Mouse (Mus musculus) A20 (cell line): ENCODE results near the gene Mark3.
"Not testable (repeated sequence)": the region's sequence is repeated elsewhere in the genome, so short reads cannot be mapped to it uniquely, and the experiment has no call there.

Experiments used
- DNase-seq: peaks from one replicate; pipeline ENCODE4 v3.0.0-alpha.2; 2011; ENCODE audit warnings: low read depth, low spot score

The Mark3 gene

GRCm38 (mm10) chr12:111652953-111653352 lies 78.6 kb downstream of the Mark3 start:
- no peak for DNase-seq

DNA sequence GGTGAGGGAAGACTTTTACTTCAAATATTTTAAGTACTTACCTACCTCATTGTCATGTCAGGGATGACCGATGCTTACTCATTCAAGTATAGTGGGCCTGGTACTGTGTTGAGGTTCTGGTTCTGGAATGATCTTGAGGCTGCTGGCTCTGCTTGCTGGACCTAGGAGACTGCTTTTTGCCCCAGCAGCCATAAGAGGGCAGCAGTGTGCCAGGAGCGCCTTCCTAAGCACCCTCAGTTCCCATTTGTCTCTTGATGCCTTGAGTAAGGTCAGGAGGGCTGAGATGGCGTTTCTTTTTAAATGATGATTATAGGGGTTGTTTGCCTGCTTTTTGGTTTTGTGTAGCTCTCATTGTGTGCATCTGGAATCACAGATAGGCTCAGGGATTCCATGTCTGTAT lies 79.1 kb downstream of the Mark3 start:
- DNase-seq: peak; percentile 63

GRCm38 (mm10) chr12:111655695-111656094 lies 81.4 kb downstream of the Mark3 start:
- DNase-seq: no peak

DNA sequence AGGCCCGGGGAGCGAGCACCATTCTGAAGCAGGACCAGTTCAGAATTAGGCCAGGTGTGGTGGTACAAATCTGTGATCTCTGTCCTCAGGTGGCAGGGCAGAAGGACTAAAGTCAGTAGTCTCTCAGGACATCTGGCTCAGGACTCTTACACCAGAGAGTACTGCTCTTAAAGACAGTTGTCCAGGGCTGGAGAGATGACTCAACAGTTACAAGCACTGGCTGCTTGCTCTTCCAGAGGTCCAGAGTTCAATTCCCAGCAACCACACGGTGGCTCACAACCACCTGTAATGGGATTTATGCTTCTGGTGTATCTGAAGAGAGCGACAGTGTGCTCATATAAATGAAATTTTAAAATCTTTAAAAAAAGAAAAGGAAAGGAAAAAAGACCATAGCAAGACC lies 85.0 kb downstream of the Mark3 start:
- no peak for DNase-seq

GRCm38 (mm10) chr12:111660628-111661027 lies 86.3 kb downstream of the Mark3 start:
- DNase-seq: no peak

- not testable (repeated sequence) for DNase-seq
Measured at GRCm38 (mm10) chr12:111661554-111661953, 87.2 kb downstream of the Mark3 start.

GRCm38 (mm10) chr12:111663228-111664143 lies 89.2 kb downstream of the Mark3 start:
- DNase-seq: no peak

- DNase-seq: no peak
Measured at GRCm38 (mm10) chr12:111664144-111664634, 89.9 kb downstream of the Mark3 start.

DNA sequence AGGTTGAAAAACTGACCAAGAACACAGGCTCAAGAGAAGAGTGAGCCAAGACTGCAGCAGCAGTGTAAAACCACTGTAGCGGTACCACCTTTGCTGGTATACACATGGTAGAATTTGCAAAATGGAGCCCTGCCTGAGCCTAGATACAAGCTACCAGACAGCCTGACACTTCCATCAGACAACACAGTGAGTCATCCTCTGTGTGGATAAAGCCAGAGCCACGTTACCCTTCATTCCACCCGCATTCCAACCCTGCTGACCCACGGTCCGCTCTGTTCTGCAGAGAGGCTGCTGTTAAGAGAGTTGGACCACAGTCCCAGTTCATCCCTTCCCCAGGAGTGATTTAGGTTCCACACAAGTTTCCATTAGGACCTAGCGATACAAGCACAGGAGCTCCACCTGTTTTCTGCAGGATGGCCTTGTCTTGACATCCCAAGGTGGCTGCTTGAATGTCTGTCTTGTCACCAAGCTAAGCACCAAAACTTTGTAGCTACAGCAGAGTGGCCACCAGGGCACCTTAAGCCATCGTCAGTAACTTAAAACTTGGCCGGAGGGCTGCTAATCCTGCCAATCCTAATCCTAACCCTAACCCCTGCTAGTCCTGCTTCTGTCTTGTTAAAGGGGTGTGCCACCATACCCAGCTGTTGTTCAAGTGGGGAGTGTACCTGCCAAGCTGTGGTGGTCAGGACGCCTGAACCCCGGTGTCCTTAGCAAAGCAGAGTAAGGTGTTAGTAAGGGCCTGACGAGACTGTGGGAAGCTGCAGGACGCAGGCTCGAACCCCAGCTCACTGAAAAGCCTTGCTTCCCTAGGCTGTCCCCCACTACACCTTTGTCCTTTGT lies 90.9 kb downstream of the Mark3 start:
- no peak for DNase-seq

DNA sequence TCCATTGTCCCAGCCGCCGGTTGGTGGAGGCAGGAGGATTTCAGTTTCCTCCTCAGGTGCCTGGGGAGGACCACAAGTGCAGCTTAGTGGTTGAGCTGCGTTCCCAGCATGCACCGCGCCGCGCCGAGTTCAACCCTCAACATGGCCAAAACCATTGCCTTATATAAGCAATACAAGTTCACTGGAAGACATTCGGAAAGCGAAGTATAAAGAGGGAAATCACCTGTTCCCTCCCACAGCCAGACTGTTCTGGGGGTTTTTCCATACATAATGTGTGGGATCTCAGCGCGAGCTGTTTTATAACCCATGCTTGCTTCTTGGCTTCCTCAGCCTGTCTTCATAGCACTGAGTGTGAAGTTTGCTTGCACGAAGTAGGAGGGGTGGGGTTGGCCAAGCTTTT lies 92.1 kb downstream of the Mark3 start:
- DNase-seq: no peak

- DNase-seq: no peak
Measured at GRCm38 (mm10) chr12:111667421-111667820, 93.1 kb downstream of the Mark3 start.

DNA sequence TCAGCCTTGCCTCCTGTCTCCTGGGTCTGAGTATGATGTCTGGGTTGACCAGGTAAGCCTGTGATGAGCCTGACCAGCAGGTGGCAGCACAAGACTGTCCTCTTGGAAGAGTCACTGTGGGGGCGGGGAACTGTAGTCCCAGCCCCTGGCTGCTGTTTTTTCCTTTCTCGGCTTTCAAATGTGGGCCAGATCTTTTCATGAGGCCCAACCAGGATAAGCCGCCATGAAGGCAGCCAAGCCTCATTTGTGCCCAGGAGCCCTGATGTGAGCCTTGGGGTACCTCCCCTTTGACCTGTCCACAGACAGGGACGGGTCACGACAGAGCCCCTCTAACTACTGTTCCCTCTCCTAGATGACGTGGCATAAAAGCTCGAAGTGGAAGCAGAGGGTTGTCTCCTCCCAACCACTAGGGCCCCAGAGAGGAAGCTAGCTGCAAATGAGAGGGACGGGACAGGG lies 94.2 kb downstream of the Mark3 start:
- peak; percentile 91 for DNase-seq

DNA sequence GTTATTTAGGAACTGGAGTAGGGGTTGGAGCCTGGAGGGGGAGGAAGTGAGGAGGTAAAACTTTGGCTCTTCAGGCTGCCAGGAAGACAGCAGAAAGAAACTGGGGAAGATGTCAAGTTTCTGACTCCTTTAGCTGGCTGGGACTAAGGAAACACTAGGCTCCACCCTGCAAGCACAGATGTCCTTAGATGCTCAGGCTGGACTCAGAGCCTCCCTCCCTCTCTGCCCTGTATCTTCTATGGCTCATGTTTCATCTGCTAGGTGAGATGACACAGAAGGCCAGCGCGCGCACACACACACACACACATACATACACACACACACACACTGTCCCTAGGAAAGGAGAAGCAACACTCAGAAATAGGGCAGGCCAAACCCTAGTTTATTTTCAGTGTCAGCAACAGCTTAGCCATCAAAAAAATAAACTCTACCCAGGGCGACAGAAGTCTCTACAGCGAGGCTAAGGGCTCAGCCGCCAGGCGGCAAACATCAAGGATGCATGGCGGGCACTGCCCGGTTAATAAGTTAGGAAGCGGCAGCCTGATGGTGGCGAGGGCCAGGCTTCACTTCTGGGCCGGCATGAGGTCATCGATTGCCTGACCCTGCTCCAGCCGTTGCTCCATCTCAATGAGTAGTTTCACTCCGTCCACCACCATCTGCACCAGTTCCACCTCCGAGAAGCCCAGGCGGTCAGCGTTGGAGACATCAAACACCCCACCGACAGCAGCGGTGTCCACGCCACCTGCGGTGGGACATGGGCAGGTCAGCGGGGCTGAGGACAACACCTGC lies 94.9 kb downstream of the Mark3 start:
- peak; percentile 42 for DNase-seq

- no peak for DNase-seq
Measured at GRCm38 (mm10) chr12:111669961-111670360, 95.6 kb downstream of the Mark3 start.

DNA sequence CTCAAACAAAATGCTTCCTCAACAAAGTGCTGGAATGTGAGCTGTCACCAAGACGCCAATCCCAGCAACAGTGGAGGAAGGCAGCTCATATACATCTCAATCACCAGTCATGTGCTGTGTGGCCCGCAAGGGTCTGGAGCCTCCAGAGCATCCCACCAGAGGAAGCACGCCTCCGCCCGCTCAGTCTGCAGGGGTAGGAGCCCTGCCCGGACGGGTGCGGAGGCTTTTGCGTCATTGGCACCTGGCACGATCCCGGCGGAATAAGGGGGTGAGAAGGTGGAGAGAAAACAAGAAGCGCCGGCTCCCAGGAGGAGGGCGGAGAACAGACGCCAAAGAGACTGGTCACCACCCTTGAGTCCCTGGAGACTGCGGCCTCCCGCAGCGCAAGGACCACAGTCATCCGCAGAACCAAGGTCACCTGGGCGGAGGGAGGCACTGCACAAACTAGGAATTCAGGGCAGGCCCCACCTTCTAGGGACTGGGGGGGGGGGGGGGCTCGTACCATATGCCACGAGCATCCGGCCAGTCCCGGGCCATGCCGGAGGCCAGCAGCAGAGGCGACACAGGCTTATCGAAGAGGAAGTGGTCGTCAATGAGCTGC lies 96.1 kb downstream of the Mark3 start:
- DNase-seq: no peak

DNA sequence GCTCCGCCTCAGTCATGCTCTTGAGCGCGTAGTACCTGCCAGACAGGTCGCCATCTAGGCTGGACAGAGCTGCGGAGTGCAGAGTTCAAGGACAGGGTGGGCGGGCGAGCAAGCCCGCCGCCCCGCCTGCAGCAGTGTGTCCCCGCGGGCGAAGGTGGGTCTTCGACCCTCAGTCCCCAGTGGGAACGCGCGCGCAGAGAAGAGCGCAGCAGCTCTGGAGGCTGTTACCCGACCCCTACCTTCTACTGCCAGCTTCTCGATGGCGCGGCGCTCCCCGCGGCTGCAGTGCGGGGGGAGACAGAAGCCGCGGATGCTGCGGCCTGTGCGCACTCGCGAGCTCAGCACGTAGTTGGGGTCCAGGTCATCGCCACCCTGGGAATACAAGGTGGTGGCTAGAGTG lies 96.7 kb downstream of the Mark3 start:
- DNase-seq: no peak

GRCm38 (mm10) chr12:111671431-111671902 lies 97.1 kb downstream of the Mark3 start:
- no peak for DNase-seq

- DNase-seq: no peak
Measured at GRCm38 (mm10) chr12:111672176-111672575, 97.9 kb downstream of the Mark3 start, which contains the start of gene Ckb. TSS of gene Ckb (minus strand) at chr12:111672338.

- DNase-seq: no peak
Measured at GRCm38 (mm10) chr12:111672581-111672980, 98.3 kb downstream of the Mark3 start.

DNA sequence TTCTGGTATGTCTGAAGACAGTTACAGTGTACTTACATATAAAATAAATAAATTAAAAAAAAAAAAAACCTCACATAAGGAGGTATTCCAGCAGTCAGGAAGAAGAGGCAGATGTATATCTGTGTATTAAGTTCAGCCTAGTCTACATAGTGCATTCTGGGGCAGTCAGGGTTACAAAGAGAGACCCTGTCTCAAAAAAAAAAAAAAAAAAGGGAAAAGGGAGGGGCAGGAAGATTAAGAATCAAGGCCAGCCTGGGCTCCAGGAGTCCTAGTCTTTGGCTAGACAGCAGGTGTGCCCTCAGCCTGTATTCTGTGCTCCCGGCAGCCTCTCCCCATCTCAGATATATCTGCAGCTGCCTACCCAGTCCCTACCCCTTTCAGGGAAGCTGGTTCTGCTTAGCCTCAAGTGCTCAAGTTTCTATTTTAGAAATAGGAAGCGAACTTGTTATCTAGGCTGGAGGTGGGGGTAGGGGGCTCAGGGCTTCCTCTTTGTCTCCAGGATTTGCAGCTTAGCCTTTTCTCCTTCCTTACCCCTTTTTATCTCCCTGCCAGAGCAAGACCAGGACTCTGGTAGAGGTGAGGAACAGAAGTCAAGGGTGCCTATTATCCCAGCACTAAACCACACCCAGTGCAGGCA lies 100.6 kb downstream of the Mark3 start:
- peak; percentile 69 for DNase-seq
